Mouse (Mus musculus): ENCODE data around the gene Gm12394. TPM values are rescaled to one million over a fixed set of nuclear protein-coding genes. Genes with fewer than 3 reads are reported as not detected.
"Not testable (repeated sequence)": the region's sequence is repeated elsewhere in the genome, so short reads cannot be mapped to it uniquely, and the experiment has no call there.

Gene Gm12394
- polyA plus RNA-seq, 1 experiment from 2014 or later = not detected

DNA sequence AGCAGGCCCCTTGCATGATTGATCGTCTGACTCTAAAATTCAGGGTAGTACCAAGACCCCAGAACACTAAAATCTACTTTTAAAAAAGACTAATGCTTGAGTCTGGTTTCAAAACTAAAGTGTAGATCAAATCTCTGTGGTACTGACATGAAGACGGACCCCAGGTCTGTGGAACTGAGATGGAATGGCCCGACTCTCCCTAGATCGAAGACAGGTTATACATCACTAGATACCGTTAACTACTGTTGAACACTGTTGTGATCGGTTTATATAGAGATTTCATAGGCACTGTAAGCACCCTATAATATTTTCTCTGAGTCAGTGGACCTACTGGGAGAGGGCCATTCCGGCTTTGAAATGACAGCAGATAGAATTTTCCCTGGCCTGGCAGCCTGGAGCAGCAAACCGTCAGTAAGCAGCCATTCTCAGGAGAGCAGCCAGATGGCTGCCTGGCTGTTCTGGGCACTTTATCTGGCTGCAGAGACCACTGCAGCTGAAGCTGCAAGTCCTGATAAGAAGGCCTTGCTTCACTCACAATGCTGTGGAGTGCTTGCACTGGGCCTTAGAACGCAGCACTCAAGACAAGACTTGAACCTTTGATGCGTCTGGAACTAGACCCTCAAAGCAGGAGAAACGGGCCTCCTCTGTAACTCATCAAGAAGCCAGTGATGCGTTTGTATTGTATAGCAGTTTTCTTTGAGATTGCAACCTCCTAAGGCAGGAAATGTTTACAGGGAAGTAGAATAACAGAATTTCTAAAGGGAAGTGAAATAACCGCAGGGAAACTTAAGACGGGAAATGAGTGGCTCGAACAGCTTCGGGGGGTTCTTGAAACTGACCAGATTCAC lies 23.5 kb upstream of the Gm12394 start:
- no peak for DNase-seq (ENCODE audit: low spot score)
- no peak overlapping the region for H3K27ac ChIP-seq
- no peaks in the 10 kb centered on the region for H3K36me3 ChIP-seq
- H3K4me3 ChIP-seq = no peak overlapping the region
- H3K27me3 ChIP-seq (ENCODE audit: insufficient read depth, poor library complexity, severe bottlenecking) = peaks cover 8% of the 10 kb centered on the region; the same call in 1 of the 2 replicates
- no peaks in the 10 kb centered on the region for H3K4me1 ChIP-seq (replicated peaks)
- WGBS = 88% methylated on average over 16 of the region's 16 CpGs
- H3K9me3 ChIP-seq = no peaks in the 10 kb centered on the region

DNA sequence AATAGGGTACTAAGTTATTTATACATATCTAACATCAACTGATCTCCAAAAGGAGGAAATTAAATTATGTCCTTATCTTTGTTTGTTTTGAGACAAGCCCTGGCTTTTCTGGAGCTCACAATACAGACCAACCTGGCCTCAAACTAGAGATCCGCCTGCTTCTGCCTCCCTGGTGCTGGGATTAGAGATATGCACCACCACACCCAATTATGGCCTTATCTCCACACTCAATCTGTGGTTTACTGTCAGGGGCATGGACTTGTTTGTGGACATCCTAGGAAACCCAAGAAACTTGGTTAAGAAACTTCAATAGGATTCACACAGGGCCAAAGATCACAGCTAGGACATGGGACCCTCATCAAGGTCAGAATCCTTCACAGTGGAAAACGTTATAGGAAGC lies 21.1 kb upstream of the Gm12394 start:
- Histone ChIP-seq H3K4me3 (no peak overlapping the region), H3K27me3 (ENCODE audit: insufficient read depth, poor library complexity, severe bottlenecking) (peaks cover 11% of the 10 kb centered on the region; the same call in 1 of the 2 replicates), H3K9me3 (no peaks in the 10 kb centered on the region), H3K36me3 (no peaks in the 10 kb centered on the region), H3K27ac (no peak overlapping the region), H3K4me1 (replicated peaks) (no peaks in the 10 kb centered on the region)
- no peak for DNase-seq (ENCODE audit: low spot score)
- 83% methylated on average over 2 of the region's 2 CpGs for WGBS

DNA sequence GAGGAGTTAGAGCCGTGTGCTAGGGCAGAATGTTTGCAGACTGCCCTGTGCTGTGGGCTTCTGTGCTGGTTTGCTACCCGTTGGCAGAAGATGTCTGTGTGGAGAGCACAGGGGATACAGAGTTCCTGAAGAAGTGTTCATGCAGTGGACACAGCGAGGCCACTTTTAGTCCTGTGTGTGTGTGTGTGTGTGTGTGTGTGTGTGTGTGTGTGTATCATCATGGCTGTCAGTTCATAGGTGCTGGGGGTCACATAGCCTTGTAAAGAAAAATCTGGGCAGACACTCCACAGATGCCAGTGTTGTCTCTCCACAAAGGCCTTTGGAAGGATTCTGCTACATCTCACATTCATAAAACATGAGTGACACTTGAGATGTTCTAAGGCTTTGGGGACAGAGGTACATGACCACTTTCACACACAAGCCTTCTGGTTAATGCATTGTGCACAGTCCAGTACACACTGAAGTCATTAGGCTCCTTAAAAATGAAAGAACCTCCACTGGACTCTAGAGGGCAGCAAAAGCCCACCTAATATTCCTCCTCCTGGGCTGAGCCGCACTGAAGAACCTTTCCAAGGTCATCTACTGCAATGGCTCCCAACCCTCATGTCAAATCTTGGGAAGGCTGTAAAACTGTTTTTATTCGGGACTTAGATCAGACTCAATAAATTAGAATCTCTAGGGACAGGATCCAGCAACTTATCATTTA lies 20.2 kb upstream of the Gm12394 start:
- 39% methylated on average over 5 of the region's 5 CpGs for WGBS
- H3K9me3 ChIP-seq = no peaks in the 10 kb centered on the region
- DNase-seq (ENCODE audit: low spot score) = peak; percentile 65
- H3K4me1 ChIP-seq (replicated peaks) = no peaks in the 10 kb centered on the region
- H3K4me3 ChIP-seq = no peak overlapping the region
- H3K36me3 ChIP-seq = no peaks in the 10 kb centered on the region
- H3K27ac ChIP-seq = no peak overlapping the region
- peaks cover 11% of the 10 kb centered on the region; the same call in 1 of the 2 replicates for H3K27me3 ChIP-seq (ENCODE audit: insufficient read depth, poor library complexity, severe bottlenecking)

DNA sequence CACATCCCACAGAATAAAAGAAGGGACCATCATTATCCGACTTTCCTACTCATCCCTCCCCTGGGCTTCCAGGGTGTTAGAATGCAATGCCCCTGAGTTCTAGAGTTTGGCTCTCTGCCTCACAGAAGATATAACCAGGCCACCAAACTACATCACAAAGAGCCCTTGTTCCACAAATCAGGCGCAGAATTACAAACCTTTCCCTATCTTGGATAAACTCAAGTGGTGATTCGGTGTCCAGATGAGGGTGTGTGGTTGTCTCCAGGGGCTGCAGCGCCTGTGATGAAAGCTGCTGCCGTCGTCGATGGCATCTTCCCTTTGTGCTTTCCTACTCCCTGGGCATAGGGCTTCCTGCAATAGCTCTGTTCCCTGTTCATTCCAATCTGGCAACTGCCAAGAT lies 17.6 kb upstream of the Gm12394 start, which contains the start of gene Fam205c:
Fam205c (minus strand) TSS at position 101 of the 400 bp plus-strand sequence.
- H3K4me1 ChIP-seq (replicated peaks) = no peaks in the 10 kb centered on the region
- DNase-seq (ENCODE audit: low spot score) = no peak
- H3K4me3 ChIP-seq = no peak within 1 kb of the TSS
- H3K9me3 ChIP-seq = no peaks in the 10 kb centered on the region
- peaks cover 11% of the 10 kb centered on the region; the same call in 1 of the 2 replicates for H3K27me3 ChIP-seq (ENCODE audit: insufficient read depth, poor library complexity, severe bottlenecking)
- H3K27ac ChIP-seq = no peak within 1 kb of the TSS
- WGBS = 85% methylated on average over 7 of the region's 7 CpGs
- H3K36me3 ChIP-seq = no peaks in the 10 kb centered on the region

DNA sequence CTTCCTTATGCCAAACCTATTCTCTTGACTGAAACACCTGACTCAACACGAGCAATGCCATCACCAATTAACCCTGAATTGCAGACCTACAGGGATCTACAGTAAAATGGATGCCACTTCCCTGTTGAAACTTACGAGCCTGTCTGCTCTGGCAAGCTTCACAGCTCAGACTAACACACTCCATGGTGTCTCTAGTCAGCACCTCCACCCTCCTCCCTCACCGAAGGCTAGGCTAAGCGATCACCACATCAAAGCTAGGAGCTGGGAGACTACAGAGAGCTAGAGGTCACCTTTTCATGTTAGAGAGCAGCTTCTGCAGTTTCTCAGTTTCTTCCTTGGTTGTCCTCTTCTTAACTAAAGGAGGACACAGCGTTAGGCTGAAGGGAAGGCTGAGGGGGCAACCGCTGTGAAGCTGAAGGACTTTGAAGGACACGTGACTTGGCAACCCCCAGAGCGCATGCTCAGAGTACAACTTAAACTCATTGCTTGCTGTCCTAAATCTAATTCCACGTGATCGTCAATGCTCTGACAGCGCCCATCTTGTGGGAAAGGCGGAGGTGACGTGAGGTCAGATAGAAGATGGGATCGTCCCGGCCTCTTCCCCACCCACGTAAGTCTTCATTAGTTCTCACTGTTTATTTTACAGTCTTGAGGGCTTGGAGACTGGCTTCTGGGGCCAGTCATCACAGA lies 16.3 kb upstream of the Gm12394 start:
- WGBS = 86% methylated on average over 16 of the region's 16 CpGs
- no peaks in the 10 kb centered on the region for H3K36me3 ChIP-seq
- no peaks in the 10 kb centered on the region for H3K9me3 ChIP-seq
- no peak overlapping the region for H3K4me3 ChIP-seq
- no peak for DNase-seq (ENCODE audit: low spot score)
- H3K27me3 ChIP-seq (ENCODE audit: insufficient read depth, poor library complexity, severe bottlenecking) = peaks cover 11% of the 10 kb centered on the region; the same call in 1 of the 2 replicates
- no peaks in the 10 kb centered on the region for H3K4me1 ChIP-seq (replicated peaks)
- no peak overlapping the region for H3K27ac ChIP-seq

DNA sequence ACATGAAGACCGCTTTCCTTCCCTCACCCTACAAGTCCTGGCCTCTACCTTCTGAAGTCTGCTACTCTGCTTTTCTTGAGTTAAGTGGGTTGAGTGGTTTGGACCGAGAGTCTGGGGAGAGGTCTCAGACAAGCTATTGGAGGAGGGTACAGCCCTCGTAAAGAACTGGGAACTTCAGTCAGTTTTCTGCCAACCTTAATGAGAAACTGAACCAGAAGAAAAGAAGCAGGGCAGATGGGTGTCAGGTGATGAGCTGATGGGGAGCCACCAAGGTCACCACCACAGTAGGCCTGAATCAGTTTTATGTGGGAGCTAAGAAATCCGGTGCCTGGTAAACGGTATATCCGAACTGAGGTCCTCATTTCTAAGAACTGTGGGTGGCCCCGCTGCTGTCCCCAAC lies 15.6 kb upstream of the Gm12394 start:
- Histone ChIP-seq H3K36me3 (no peaks in the 10 kb centered on the region), H3K4me1 (replicated peaks) (no peaks in the 10 kb centered on the region), H3K9me3 (no peaks in the 10 kb centered on the region), H3K4me3 (no peak overlapping the region), H3K27ac (no peak overlapping the region), H3K27me3 (ENCODE audit: insufficient read depth, poor library complexity, severe bottlenecking) (peaks cover 9% of the 10 kb centered on the region; the same call in 1 of the 2 replicates)
- DNase-seq (ENCODE audit: low spot score) = no peak
- 93% methylated on average over 7 of the region's 7 CpGs for WGBS

DNA sequence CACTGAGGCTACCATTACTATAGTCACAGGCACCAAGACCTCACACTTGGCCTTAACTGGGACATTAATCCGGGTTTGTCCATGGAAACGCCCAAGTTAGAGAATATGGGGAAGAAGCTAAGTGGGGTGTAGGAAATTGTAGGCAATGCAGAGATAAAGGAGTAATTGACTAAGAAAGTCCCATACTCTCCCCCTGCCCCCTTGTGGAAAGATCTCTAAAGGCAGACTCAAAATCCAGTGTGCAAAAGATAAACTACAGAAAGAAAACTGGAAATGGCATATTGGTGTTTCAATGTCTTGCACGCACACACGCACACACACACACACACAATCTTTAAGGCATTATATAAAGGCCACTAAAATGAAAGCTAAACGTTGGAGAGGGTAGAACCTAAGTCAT lies 14.2 kb upstream of the Gm12394 start:
- H3K4me1 ChIP-seq (replicated peaks) = no peaks in the 10 kb centered on the region
- H3K36me3 ChIP-seq = no peaks in the 10 kb centered on the region
- no peak for DNase-seq (ENCODE audit: low spot score)
- no peaks in the 10 kb centered on the region for H3K9me3 ChIP-seq
- 0 out of 2 replicates have a peak, but pooled peaks cover 3% of the 10 kb centered on the region for H3K27me3 ChIP-seq (ENCODE audit: insufficient read depth, poor library complexity, severe bottlenecking)
- H3K27ac ChIP-seq = no peak overlapping the region
- no peak overlapping the region for H3K4me3 ChIP-seq
- 81% methylated on average over 5 of the region's 5 CpGs for WGBS

DNA sequence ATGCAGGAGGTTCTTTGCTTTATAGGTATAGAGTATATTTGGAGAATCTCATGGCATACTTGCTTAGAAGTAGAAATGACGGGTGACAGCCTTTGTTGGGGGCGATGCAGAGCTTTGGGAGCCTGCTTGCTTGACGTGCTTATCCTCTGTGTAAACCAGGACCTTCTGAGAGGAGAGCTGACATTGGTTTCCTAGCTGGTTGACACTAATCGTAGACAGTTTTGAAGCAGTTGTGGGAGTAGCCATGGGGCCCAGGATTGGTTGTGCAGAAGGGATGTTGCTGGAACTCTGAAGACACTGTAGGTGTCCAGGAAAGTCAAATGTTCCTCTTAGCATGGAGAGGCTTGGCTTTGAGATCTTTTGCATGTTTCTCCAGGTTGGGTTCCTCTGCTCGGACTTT lies 11.6 kb upstream of the Gm12394 start:
- Histone ChIP-seq H3K27ac (no peak overlapping the region), H3K36me3 (no peaks in the 10 kb centered on the region), H3K4me3 (no peak overlapping the region), H3K9me3 (no peaks in the 10 kb centered on the region), H3K4me1 (replicated peaks) (no peaks in the 10 kb centered on the region), H3K27me3 (ENCODE audit: insufficient read depth, poor library complexity, severe bottlenecking) (0 out of 2 replicates have a peak, but pooled peaks cover 2% of the 10 kb centered on the region)
- 92% methylated on average over 5 of the region's 5 CpGs for WGBS
- DNase-seq (ENCODE audit: low spot score) = no peak

DNA sequence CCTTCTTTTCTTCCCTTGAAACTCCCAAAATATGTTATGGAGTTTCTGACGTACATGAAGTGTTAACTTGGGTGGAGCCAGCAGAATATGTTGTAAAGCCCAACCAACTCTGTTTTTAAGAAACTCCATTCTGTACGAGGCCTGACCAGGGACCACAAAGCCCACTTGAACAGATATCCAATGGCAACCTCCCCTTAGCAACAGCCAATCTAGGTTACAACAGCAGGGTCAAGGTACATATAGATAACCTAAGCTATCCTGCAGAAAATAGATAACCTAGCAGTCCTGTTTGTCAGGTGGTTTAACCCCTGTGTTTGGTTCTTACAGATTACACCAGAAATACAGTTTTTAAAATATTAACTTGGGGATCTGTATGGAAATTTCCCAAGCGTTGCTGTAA lies 10.8 kb upstream of the Gm12394 start:
- H3K36me3 ChIP-seq = no peaks in the 10 kb centered on the region
- no peak for DNase-seq (ENCODE audit: low spot score)
- no peaks in the 10 kb centered on the region for H3K4me1 ChIP-seq (replicated peaks)
- H3K27me3 ChIP-seq (ENCODE audit: insufficient read depth, poor library complexity, severe bottlenecking) = no peaks in the 10 kb centered on the region
- H3K9me3 ChIP-seq = no peaks in the 10 kb centered on the region
- H3K4me3 ChIP-seq = no peak overlapping the region
- 82% methylated on average over 3 of the region's 3 CpGs for WGBS
- H3K27ac ChIP-seq = no peak overlapping the region; the same call in 1 of the 2 replicates

DNA sequence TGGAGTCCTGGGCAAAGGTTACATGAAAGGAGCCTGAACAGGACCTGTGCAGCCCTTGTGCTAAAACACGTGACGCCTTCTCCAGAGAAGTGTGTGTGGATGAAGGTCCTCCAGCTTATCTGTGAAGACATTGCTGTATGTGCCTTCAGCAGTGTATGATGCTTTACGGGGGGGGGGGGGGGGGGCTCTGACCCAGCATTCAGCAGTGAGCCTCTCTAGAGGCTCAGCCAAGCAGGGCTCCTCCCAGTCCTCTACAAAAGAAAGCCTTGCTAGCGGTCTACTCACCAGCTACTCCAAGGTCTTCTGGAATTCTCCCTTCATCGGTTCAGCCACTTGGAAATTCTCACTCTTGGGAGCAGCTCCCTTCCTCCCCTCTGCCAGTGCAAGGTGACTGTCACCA lies 6.9 kb upstream of the Gm12394 start:
- H3K27ac ChIP-seq; H3K36me3 ChIP-seq; H3K4me1 ChIP-seq (replicated peaks); DNase-seq (ENCODE audit: low spot score); H3K27me3 ChIP-seq (ENCODE audit: insufficient read depth, poor library complexity, severe bottlenecking); H3K4me3 ChIP-seq; H3K9me3 ChIP-seq: not testable (repeated sequence)
- WGBS = 77% methylated on average over 5 of the region's 5 CpGs

DNA sequence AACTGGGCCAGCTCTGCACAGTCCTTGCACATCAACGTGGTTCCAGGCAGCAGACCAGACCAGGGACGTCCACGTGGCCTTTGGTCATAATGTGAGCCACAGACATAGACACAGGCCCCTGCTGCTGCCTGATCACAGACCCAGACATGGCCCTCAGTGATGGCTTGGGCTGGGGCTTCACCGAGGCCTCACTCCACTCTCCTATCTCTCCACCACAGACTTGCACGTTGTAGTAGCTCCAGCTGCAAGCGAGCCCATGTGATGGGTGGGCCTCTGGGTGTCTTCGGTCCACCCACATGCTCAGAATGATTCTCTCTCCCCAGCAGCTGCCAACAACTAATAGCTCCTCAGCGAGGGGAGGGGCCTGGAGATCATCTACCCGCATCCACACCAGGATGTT lies 3.9 kb upstream of the Gm12394 start:
- H3K36me3 ChIP-seq; H3K27ac ChIP-seq; DNase-seq (ENCODE audit: low spot score); H3K4me1 ChIP-seq (replicated peaks); H3K4me3 ChIP-seq; H3K27me3 ChIP-seq (ENCODE audit: insufficient read depth, poor library complexity, severe bottlenecking); H3K9me3 ChIP-seq: not testable (repeated sequence)
- 85% methylated on average over 9 of the region's 9 CpGs for WGBS

DNA sequence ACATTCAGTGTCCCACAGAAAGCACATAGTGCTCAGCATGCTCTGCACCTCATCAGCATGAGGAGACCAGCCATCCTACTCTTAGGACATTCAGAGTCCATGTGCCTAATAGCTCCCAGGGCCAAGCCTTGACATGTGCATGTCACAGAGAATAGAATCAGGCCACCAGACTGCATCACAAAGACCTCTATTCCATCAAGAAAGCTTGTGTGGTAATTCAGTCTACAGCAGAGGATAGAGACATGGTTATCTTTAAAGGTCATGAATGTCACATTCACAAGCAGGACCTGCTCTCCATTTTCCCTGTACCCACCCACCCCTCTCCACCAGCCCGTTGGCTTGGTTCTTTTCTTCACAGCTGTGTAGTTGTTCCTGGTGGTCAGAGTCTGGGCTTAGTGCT lies 2.8 kb downstream of the Gm12394 start, which contains the start of gene Fam205a1:
Fam205a1 (minus strand) TSS at position 101 of the 400 bp plus-strand sequence.
- DNase-seq (ENCODE audit: low spot score); H3K27me3 ChIP-seq (ENCODE audit: insufficient read depth, poor library complexity, severe bottlenecking); H3K36me3 ChIP-seq; H3K4me3 ChIP-seq; H3K4me1 ChIP-seq (replicated peaks); H3K27ac ChIP-seq; H3K9me3 ChIP-seq: not testable (repeated sequence)
- 82% methylated on average over 1 of the region's 1 CpGs for WGBS
